Mouse (Mus musculus) G1E (cell line): ENCODE data around the gene Trarg1.

ENCODE experiments used
- CTCF ChIP-seq: IDR thresholded peaks from 2 replicates; pipeline ENCODE4 v1.5.1; 2012; ENCODE audit warnings: low read depth, low read length, inconsistent platforms, mixed read lengths
- GATA1 ChIP-seq: IDR thresholded peaks from 2 replicates; pipeline ENCODE4 v1.6.1; 2012; ENCODE audit warnings: borderline replicate concordance, low read length, inconsistent platforms, mixed read lengths
- POLR2AphosphoS5 ChIP-seq: IDR thresholded peaks from 2 replicates; pipeline ENCODE4 v1.6.1; 2012; ENCODE audit warnings: low read depth, low read length, inconsistent platforms; ENCODE audit not compliant: insufficient replicate concordance
- TAL1 ChIP-seq: conservative IDR thresholded peaks from 2 replicates; pipeline ENCODE4 v1.6.1; 2012; ENCODE audit warnings: low read depth, low read length, inconsistent platforms, mixed read lengths

GRCm38 (mm10) chr11:76657450-76657970 lies 22.1 kb upstream of the Trarg1 start:
- TF ChIP-seq TAL1 (no peak), POLR2AphosphoS5 (no peak), CTCF (no peak), GATA1 (no peak)
